Mouse (Mus musculus) cerebellum, adult 2 months (tissue): ENCODE measurements around the gene Myh6. TPM values are rescaled to one million over a fixed set of nuclear protein-coding genes. Genes with fewer than 3 reads are reported as not detected.
"Not testable (repeated sequence)": the region's sequence is repeated elsewhere in the genome, so short reads cannot be mapped to it uniquely, and the experiment has no call there.

Source experiments
- DNase-seq, 2 experiments: peaks; one replicate each; pipeline ENCODE4 v3.0.0; 2021
- H3K27ac ChIP-seq: fragments of 200-500 bp; 2 replicates; pipeline ENCODE4 v1.5.1; 2012; ENCODE audit warnings: low read length, control low read depth, inconsistent platforms; ENCODE audit not compliant: insufficient read depth
- H3K27me3 ChIP-seq: fragments of 200-500 bp; 2 replicates; pipeline ENCODE4 v1.6.1; 2012; ENCODE audit warnings: inconsistent platforms, mild to moderate bottlenecking, low read length, moderate library complexity; ENCODE audit not compliant: control insufficient read depth, insufficient read depth
- H3K4me1 ChIP-seq: fragments of 200-500 bp; 2 replicates; pipeline ENCODE4 v1.6.1; 2011; ENCODE audit warnings: low read length; ENCODE audit not compliant: control insufficient read depth, insufficient read depth
- H3K4me3 ChIP-seq: fragments of 200-500 bp; replicated peaks from 2 replicates; pipeline ENCODE3; 2011; ENCODE audit warnings: mild to moderate bottlenecking, low read depth, low read length, control low read depth; ENCODE audit not compliant: insufficient read depth
- CTCF ChIP-seq: fragments of 200-500 bp; IDR thresholded peaks from 2 replicates; pipeline ENCODE4 v1.5.1; 2011; ENCODE audit warnings: low read depth, mild to moderate bottlenecking, control low read depth, low read length, moderate library complexity, borderline replicate concordance; ENCODE audit not compliant: insufficient read depth
- POLR2A ChIP-seq: fragments of 200-500 bp; IDR thresholded peaks from 2 replicates; pipeline ENCODE4 v1.6.1; 2011; ENCODE audit warnings: low read length, control low read depth, borderline replicate concordance; ENCODE audit not compliant: insufficient read depth
- WGBS: fragments of 180-500 bp; shearing (Covaris S2); methylation state at CpG from one replicate; pipeline ENCODE4 v1.1.7; 2018; 5-methylcytosine and 5-hydroxymethylcytosine counted together
- polyA plus RNA-seq: library from polyadenylated mRNA; depleted of rRNA; stranded (reverse); fragments of >200 nt; gene quantifications from 2 replicates; pipeline ENCODE4 v1.2.3, GENCODE M21; 2012

Gene Myh6
- polyA plus RNA-seq, 1 experiment, result 0.10 TPM

DNA sequence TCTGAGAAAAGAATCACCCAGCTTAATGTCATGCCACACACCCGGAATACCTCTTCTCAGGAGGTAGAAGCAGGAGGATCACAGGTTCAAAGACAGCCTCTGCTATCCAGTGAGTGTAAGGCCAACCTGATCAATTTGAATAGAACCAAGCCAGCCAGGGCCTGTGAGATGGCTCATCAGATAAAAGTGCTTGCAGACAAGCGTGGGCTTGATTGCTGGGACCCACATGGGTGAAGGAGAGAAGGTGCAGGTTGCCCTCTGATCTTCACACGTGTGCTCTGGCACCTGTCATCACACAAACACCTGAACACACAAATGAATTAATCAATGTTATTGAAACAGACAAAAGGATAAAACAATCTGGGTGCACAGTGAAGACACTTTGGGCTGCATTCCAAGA is 39.8 kb upstream of the Myh6 start:
- no peak for TF ChIP-seq CTCF
- no peak for TF ChIP-seq POLR2A
- H3K27me3 ChIP-seq, result no peaks in the 10 kb centered on the region

GRCm38 (mm10) chr14:55005967-55006366 is 39.2 kb upstream of the Myh6 start:
- Histone ChIP-seq H3K27me3 (no peaks in the 10 kb centered on the region), H3K4me1 (peaks cover 9% of the 10 kb centered on the region; the same call in 1 of the 2 replicates), H3K27ac (no peak overlapping the region), H3K4me3 (no peak overlapping the region)
- no peak for DNase-seq
- TF ChIP-seq POLR2A (no peak), CTCF (no peak)
- 69% methylated on average over 8 of the region's 8 CpGs for WGBS

More for the DNA sequence above, 39.8 kb upstream of the Myh6 start:
- Histone ChIP-seq H3K4me3 (no peak overlapping the region), H3K27ac (no peak overlapping the region), H3K4me1 (peaks cover 9% of the 10 kb centered on the region; the same call in 1 of the 2 replicates)
- DNase-seq, result no peak
- WGBS, result 67% methylated on average over 3 of the region's 3 CpGs

- no peaks in the 10 kb centered on the region for H3K27me3 ChIP-seq
- no peak overlapping the region for H3K4me3 ChIP-seq
- TF ChIP-seq POLR2A (no peak), CTCF (no peak)
- peaks cover 9% of the 10 kb centered on the region; the same call in 1 of the 2 replicates for H3K4me1 ChIP-seq
- H3K27ac ChIP-seq, result no peak overlapping the region
- 69% methylated on average over 2 of the region's 2 CpGs for WGBS
- DNase-seq, result no peak
Observed at GRCm38 (mm10) chr14:55005506-55005905, 38.8 kb upstream of the Myh6 start.

- no peak for TF ChIP-seq POLR2A
- no peak for TF ChIP-seq CTCF
- peaks cover 9% of the 10 kb centered on the region; the same call in 1 of the 2 replicates for H3K4me1 ChIP-seq
- H3K4me3 ChIP-seq, result no peak overlapping the region
- WGBS, result 70% methylated on average over 18 of the region's 18 CpGs
- peak in 1 of 2 experiments; percentile 29 for DNase-seq
- H3K27me3 ChIP-seq, result no peaks in the 10 kb centered on the region
- H3K27ac ChIP-seq, result no peak overlapping the region
Observed at GRCm38 (mm10) chr14:55003878-55004855, 37.4 kb upstream of the Myh6 start.

DNA sequence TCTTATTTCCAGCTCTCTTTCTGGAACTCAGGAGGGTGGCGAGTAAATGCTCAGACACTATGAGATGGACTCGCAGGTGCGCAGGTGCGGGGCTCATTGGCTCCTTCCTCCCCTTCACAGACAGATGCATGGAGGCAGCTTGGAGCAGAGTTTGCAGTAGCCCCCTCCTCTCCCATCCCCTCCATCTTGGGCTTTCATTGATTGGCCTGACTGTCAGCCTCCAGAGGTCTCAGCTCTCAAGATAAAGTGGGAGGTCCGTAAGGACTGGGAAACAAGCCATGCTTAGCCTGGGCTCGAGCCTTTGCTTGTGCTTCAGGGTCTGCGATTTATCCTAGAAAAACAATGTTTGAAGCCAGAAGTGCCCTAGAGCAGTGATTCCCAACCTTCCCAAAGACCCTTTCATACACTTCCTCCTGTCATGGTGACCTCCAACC is 36.0 kb upstream of the Myh6 start:
- DNase-seq, result no peak
- Histone ChIP-seq H3K27me3 (no peaks in the 10 kb centered on the region), H3K27ac (no peak overlapping the region), H3K4me1 (peaks cover 9% of the 10 kb centered on the region; the same call in 1 of the 2 replicates), H3K4me3 (no peak overlapping the region)
- 78% methylated on average over 7 of the region's 7 CpGs for WGBS
- TF ChIP-seq POLR2A, result no peak
- no peak for TF ChIP-seq CTCF

DNA sequence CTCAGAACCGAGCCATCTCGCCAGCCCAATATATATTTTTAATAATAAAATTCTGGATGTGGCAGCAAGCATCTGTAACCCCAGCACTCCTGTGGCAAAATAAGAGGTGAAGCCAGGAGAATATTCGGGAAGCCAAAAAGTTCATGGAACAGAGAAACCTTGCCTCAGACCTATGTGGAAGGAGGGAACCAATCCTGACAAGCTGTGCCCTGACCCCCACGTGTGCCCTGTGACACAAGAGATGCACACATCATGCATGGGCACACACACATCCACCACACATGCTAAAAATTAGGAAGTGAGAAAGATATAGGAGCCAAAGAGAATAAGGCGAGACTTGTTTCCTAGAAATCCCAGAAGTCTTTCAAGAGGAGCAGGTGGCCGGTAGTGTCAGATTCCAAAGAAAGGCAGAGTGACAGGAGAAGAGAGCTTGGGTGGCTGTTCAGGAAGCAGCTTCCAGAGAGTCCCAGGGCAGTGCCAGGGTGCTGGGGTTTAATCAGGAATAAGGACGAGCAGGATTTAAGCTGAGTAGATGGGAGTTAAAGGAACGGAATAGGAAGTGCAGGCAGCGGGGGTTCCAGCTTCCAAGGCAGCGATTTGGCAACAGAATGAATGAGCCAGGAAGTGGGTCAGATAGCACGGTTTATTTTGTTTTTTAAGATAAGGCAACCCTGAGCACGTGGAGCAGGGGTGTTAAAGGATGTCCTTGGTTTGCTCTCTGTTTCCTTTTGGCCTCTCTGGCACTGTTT is 35.4 kb upstream of the Myh6 start:
- Histone ChIP-seq H3K27me3 (no peaks in the 10 kb centered on the region), H3K4me1 (peaks cover 9% of the 10 kb centered on the region; the same call in 1 of the 2 replicates), H3K4me3 (no peak overlapping the region), H3K27ac (no peak overlapping the region)
- 38% methylated on average over 12 of the region's 12 CpGs for WGBS
- DNase-seq, result no peak
- TF ChIP-seq CTCF, result no peak
- TF ChIP-seq POLR2A, result no peak

DNA sequence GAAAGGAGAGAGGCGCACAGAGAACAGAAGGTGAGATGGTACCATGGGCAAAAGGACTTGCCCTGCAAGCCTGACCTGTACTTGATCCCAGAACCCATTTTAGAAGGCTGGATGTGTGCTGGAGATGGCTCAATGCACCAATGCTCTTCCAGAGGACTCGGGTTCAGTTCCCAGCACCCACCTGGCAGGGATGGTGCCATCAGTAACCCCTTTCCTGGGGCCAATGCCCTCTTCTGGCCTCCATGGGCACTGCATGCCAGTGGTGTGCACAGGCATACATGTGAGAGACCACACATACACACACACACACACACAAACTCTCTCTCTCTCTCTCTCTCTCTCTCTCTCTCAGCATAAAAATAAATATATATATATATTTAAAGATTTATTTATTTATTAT is 34.7 kb upstream of the Myh6 start:
- Histone ChIP-seq H3K27me3 (no peaks in the 10 kb centered on the region), H3K4me1 (peaks cover 9% of the 10 kb centered on the region; the same call in 1 of the 2 replicates), H3K4me3 (no peak overlapping the region), H3K27ac (no peak overlapping the region)
- WGBS, result 95% methylated on average over 2 of the region's 2 CpGs
- TF ChIP-seq POLR2A (no peak), CTCF (no peak; the same call in 1 of the 2 replicates)
- no peak for DNase-seq

DNA sequence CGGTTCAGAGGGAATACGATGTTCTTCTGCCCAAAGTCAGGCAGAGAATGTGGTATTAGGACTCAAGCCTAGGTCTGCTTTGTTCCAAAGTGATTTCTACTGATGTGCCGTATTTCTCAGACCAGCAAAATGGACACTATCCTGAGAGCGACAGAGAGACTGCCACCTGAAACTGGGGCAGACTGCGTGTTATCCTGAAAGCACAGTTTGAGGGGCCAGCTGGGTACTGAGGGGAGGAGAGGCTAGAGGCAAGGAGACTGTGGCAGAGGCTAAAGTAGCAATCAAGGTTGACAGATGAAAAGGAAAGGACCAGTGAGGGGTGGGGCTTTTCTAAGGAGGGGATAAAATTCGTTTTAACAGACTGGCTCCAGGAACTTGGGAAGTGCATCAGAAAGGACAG is 34.1 kb upstream of the Myh6 start:
- no peak overlapping the region for H3K4me3 ChIP-seq
- no peak for DNase-seq
- TF ChIP-seq CTCF (no peak), POLR2A (no peak)
- H3K27ac ChIP-seq, result no peak overlapping the region
- no peaks in the 10 kb centered on the region for H3K27me3 ChIP-seq
- peaks cover 9% of the 10 kb centered on the region; the same call in 1 of the 2 replicates for H3K4me1 ChIP-seq
- 88% methylated on average over 6 of the region's 6 CpGs for WGBS

DNA sequence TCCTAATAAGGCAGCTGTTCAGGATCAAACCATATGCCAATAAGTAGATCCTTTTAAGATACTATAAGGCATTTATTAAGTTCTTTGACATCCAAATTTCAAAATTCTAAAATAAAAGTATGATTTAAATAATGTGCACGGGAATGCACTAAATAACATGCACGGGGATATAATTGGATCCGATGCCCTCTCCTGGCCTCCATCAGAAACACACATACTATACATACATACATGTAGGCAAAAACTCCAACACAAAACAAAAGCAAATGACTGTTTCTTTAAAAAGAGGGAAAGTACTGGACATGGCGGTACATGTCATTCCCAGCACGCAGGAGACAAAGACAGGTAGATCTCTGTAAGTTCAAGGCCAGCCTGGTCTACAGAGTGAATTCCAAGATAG is 33.1 kb upstream of the Myh6 start:
- H3K4me3 ChIP-seq, H3K27me3 ChIP-seq, H3K4me1 ChIP-seq, H3K27ac ChIP-seq, DNase-seq: not testable (repeated sequence)
- WGBS, result 76% methylated on average over 5 of the region's 5 CpGs
